Mouse (Mus musculus) liver, embryonic 11.5 days (tissue): ENCODE data around the gene Hist1h3d. TPM values are rescaled to one million over a fixed set of nuclear protein-coding genes. Genes with fewer than 3 reads are reported as not detected.

Experiments used
- microRNA-seq: library from miRNA; unstranded; fragments of <30 nt; microRNA quantifications from one replicate; pipeline ENCODE4, GENCODE M21; 2017; ENCODE audit warnings: borderline number of aligned reads
- polyA plus RNA-seq: library from polyadenylated mRNA; unstranded; fragments of >200 nt; fragmentation: Nextera tagmentation; extraction: Ambion mirVana; gene quantifications from 2 replicates; pipeline ENCODE4 v1.2.1, GENCODE M21; 2014

Hist1h3d gene
- polyA plus RNA-seq, 1 experiment from 2014 or later = 7.7 TPM

Small RNAs within 50 kb of the gene (microRNA-seq; reads per million reads assigned to microRNA genes)
- gene Gm44297 (4.2 reads per million, percentile 9 among the genes with 10 or more reads in this experiment), gene Gm44359 (1.1 reads per million), gene Gm44394 (1.8 reads per million)

Other genes with a start within 250 kb of the Hist1h3d start
- 36.4 and 37.0 TPM in 2 replicates for gene Zfp322a, start 206.6 kb upstream of the Hist1h3d start, polyA plus RNA-seq
- gene Abt1, start 151.9 kb upstream of the Hist1h3d start, polyA plus RNA-seq = 13.1 and 13.4 TPM in 2 replicates
- 1.8 and 2.2 TPM in 2 replicates for gene Btn1a1, start 109.9 kb upstream of the Hist1h3d start, polyA plus RNA-seq
- gene Btn2a2, start 86.9 kb upstream of the Hist1h3d start, polyA plus RNA-seq = 0.08 and 0.32 TPM in 2 replicates
- gene Hist1h4h, start 44.7 kb upstream of the Hist1h3d start, polyA plus RNA-seq = 3.3 and 4.3 TPM in 2 replicates
- 1.1 and 5.1 TPM in 2 replicates for gene Hist1h2af, start 41.9 kb upstream of the Hist1h3d start, polyA plus RNA-seq
- gene Hist1h3g, start 40.3 kb upstream of the Hist1h3d start, polyA plus RNA-seq = 5.2 TPM in 2 replicates
- gene Hist1h2bh, start 32.4 kb upstream of the Hist1h3d start, polyA plus RNA-seq = 1.6 and 1.7 TPM in 2 replicates
- gene Hist1h3f, start 31.7 kb upstream of the Hist1h3d start, polyA plus RNA-seq = 0.42 and 0.62 TPM in 2 replicates
- 0.66 and 1.4 TPM in 2 replicates for gene Hist1h4f, start 24.1 kb upstream of the Hist1h3d start, polyA plus RNA-seq
- 0.68 and 0.82 TPM in 2 replicates for gene Hist1h1d, start 22.5 kb upstream of the Hist1h3d start, polyA plus RNA-seq
- gene Hist1h3e, start 13.4 kb upstream of the Hist1h3d start, polyA plus RNA-seq = 3.5 and 5.6 TPM in 2 replicates
- gene Hist1h2ae, start 4.5 kb upstream of the Hist1h3d start, polyA plus RNA-seq = 61.3 and 62.9 TPM in 2 replicates
- gene Hist1h2bg, start 4.4 kb upstream of the Hist1h3d start, polyA plus RNA-seq = 5.7 and 6.3 TPM in 2 replicates
- gene Hist1h2bf, start 1.6 kb upstream of the Hist1h3d start, polyA plus RNA-seq = 1.8 TPM in 2 replicates
- 0.84 and 0.92 TPM in 2 replicates for gene Hist1h2ad, start 1.4 kb upstream of the Hist1h3d start, polyA plus RNA-seq
- 92.8 and 99.3 TPM in 2 replicates for gene Hist1h4d, start 5.8 kb downstream of the Hist1h3d start, polyA plus RNA-seq
- gene Hist1h2be, start 45.4 kb downstream of the Hist1h3d start, polyA plus RNA-seq = 4.4 TPM in 2 replicates
- gene Hist1h1e, start 46.8 kb downstream of the Hist1h3d start, polyA plus RNA-seq = 17.5 and 21.2 TPM in 2 replicates
- gene Hist1h2ac, start 108.2 kb downstream of the Hist1h3d start, polyA plus RNA-seq = 0.79 and 1.5 TPM in 2 replicates
- 31.9 and 35.7 TPM in 2 replicates for gene Hist1h2bc, start 108.4 kb downstream of the Hist1h3d start, polyA plus RNA-seq
- gene Hist1h1t, start 120.1 kb downstream of the Hist1h3d start, polyA plus RNA-seq = not detected in 2 replicates
- gene Hist1h4c, start 122.7 kb downstream of the Hist1h3d start, polyA plus RNA-seq = 5.1 and 5.2 TPM in 2 replicates
- 6.1 and 7.2 TPM in 2 replicates for gene Hfe, start 135.1 kb downstream of the Hist1h3d start, polyA plus RNA-seq
- gene Hist1h1c, start 163.0 kb downstream of the Hist1h3d start, polyA plus RNA-seq = 24.2 and 25.8 TPM in 2 replicates
- 6.1 and 6.7 TPM in 2 replicates for gene Hist1h3c, start 169.8 kb downstream of the Hist1h3d start, polyA plus RNA-seq
- 3.1 and 4.6 TPM in 2 replicates for gene Hist1h2bb, start 171.0 kb downstream of the Hist1h3d start, polyA plus RNA-seq
- 38.5 and 42.1 TPM in 2 replicates for gene Hist1h2ab, start 175.4 kb downstream of the Hist1h3d start, polyA plus RNA-seq
- 5.5 and 8.3 TPM in 2 replicates for gene Hist1h3b, start 176.5 kb downstream of the Hist1h3d start, polyA plus RNA-seq
- 4.0 TPM in 2 replicates for gene Hist1h4b, start 181.2 kb downstream of the Hist1h3d start, polyA plus RNA-seq
- 0.57 TPM in 1 of 2 replicates, not detected in the other for gene Hist1h4a, start 185.5 kb downstream of the Hist1h3d start, polyA plus RNA-seq
- 4.2 and 8.8 TPM in 2 replicates for gene Hist1h3a, start 186.6 kb downstream of the Hist1h3d start, polyA plus RNA-seq
- gene Hist1h1a, start 187.9 kb downstream of the Hist1h3d start, polyA plus RNA-seq = 2.8 and 3.9 TPM in 2 replicates
- gene Trim38, start 194.2 kb downstream of the Hist1h3d start, polyA plus RNA-seq = not detected in 2 replicates
- 0.26 and 0.56 TPM in 2 replicates for gene Slc17a2, start 231.2 kb downstream of the Hist1h3d start, polyA plus RNA-seq